Mouse (Mus musculus) heart, embryonic 13.5 days (tissue): Measurements from ENCODE around the gene Tmem212. TPM values are rescaled to one million over a fixed set of nuclear protein-coding genes. Genes with fewer than 3 reads are reported as not detected.

Source experiments
- ATAC-seq: fragments of 200-750 bp; cut with Nextera tagmentation; 2 replicates; pipeline ENCODE4 v1.8.0; 2017; ENCODE audit warnings: moderate TSS enrichment; ENCODE audit not compliant: insufficient number of reproducible peaks, low FRiP score, low TSS enrichment; ENCODE audit errors: extremely low read depth
- H3K27ac ChIP-seq: fragments of 300-500 bp; sonication (generic); replicated peaks from 2 replicates; pipeline ENCODE4 v1.5.1; 2015; ENCODE audit warnings: moderate library complexity, mild to moderate bottlenecking, inconsistent platforms
- H3K27me3 ChIP-seq: fragments of 300-500 bp; sonication (generic); replicated peaks from 2 replicates; pipeline ENCODE4 v1.6.1; 2015; ENCODE audit warnings: mild to moderate bottlenecking, inconsistent platforms
- H3K36me3 ChIP-seq: fragments of 300-500 bp; sonication (generic); 2 replicates; pipeline ENCODE4 v1.6.1; 2015; ENCODE audit warnings: mild to moderate bottlenecking, inconsistent platforms
- H3K4me1 ChIP-seq: fragments of 300-500 bp; sonication (generic); 2 replicates; pipeline ENCODE4 v1.6.1; 2015; ENCODE audit warnings: inconsistent platforms
- H3K4me2 ChIP-seq: fragments of 300-500 bp; sonication (generic); 2 replicates; pipeline ENCODE4 v1.6.1; 2015; ENCODE audit warnings: inconsistent platforms, mild to moderate bottlenecking, moderate library complexity
- H3K4me3 ChIP-seq: fragments of 300-500 bp; sonication (generic); 2 replicates; pipeline ENCODE4 v1.5.1; 2015; ENCODE audit warnings: moderate library complexity, mild to moderate bottlenecking, inconsistent platforms
- H3K9ac ChIP-seq: fragments of 300-500 bp; sonication (generic); 2 replicates; pipeline ENCODE4 v1.6.1; 2015; ENCODE audit warnings: inconsistent platforms, mild to moderate bottlenecking, moderate library complexity
- H3K9me3 ChIP-seq: fragments of 300-500 bp; sonication (generic); 2 replicates; pipeline ENCODE4 v1.6.1; 2016; ENCODE audit warnings: inconsistent platforms
- WGBS: fragments of 180-500 bp; shearing (Covaris S2); methylation state at CpG from one replicate; pipeline ENCODE4 v1.1.7; 2015; ENCODE audit warnings: mixed read lengths; 5-methylcytosine and 5-hydroxymethylcytosine counted together
- polyA plus RNA-seq: library from polyadenylated mRNA; unstranded; fragments of >200 nt; fragmentation: Nextera tagmentation; extraction: Ambion mirVana; gene quantifications from 2 replicates; pipeline ENCODE4 v1.2.1, GENCODE M21; 2015

Tmem212 gene
- polyA plus RNA-seq, 1 experiment from 2014 or later, result not detected

DNA sequence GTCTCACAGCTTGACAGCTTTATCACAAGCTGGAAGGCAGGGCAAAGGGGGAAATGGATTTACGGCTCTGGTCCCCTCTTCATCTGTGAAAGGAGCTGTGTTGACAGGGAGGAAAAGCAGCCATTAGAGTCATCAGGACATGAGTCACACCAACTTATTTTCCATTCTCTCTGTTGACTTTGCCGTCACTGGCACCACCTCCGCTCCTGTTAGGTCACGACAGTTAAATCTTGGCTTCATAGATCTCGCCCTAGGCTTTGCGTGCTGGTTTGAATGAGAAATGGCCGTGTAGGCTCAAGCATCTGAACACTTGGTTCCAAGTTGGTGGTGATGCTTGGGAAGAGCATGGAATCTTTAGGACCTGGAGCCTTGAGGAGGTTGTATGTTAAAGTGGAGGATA, 9.6 kb downstream of the Tmem212 start:
- Histone ChIP-seq H3K27ac (peak overlapping the region; percentile 71), H3K9me3 (no peaks in the 10 kb centered on the region), H3K36me3 (no peaks in the 10 kb centered on the region), H3K27me3 (no peaks in the 10 kb centered on the region), H3K4me3 (no peak overlapping the region), H3K4me1 (peaks cover 38% of the 10 kb centered on the region), H3K4me2 (peak overlapping the region; percentile 22; the same call in 1 of the 2 replicates), H3K9ac (no peak overlapping the region)
- WGBS, result 30% methylated on average over 7 of the region's 7 CpGs
- ATAC-seq, result no peak

DNA sequence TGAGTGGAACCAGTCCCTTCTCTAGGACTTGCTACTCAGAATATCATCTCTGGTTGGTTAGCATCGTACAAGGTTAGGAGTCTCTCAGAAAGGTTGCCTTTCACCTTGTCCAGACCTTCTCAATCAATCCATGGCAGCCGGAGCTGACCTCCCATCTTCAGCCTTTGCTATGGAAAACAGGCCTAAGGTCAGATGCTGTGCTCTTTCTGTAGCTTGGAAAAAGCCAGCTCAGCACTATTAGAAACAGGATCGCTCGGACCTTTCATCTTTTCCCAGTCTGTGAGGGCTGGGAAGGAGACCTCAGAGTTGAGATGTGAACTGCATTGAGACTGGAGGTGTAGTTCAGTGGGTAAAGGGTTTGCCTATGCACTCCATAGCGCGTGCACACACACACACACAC, 10.6 kb downstream of the Tmem212 start:
- Histone ChIP-seq H3K36me3 (no peaks in the 10 kb centered on the region), H3K4me2 (no peak overlapping the region), H3K9me3 (no peaks in the 10 kb centered on the region), H3K27ac (no peak overlapping the region), H3K4me3 (no peak overlapping the region), H3K4me1 (peaks cover 38% of the 10 kb centered on the region), H3K27me3 (no peaks in the 10 kb centered on the region), H3K9ac (no peak overlapping the region)
- ATAC-seq, result no peak
- 74% methylated on average over 6 of the region's 6 CpGs for WGBS

DNA sequence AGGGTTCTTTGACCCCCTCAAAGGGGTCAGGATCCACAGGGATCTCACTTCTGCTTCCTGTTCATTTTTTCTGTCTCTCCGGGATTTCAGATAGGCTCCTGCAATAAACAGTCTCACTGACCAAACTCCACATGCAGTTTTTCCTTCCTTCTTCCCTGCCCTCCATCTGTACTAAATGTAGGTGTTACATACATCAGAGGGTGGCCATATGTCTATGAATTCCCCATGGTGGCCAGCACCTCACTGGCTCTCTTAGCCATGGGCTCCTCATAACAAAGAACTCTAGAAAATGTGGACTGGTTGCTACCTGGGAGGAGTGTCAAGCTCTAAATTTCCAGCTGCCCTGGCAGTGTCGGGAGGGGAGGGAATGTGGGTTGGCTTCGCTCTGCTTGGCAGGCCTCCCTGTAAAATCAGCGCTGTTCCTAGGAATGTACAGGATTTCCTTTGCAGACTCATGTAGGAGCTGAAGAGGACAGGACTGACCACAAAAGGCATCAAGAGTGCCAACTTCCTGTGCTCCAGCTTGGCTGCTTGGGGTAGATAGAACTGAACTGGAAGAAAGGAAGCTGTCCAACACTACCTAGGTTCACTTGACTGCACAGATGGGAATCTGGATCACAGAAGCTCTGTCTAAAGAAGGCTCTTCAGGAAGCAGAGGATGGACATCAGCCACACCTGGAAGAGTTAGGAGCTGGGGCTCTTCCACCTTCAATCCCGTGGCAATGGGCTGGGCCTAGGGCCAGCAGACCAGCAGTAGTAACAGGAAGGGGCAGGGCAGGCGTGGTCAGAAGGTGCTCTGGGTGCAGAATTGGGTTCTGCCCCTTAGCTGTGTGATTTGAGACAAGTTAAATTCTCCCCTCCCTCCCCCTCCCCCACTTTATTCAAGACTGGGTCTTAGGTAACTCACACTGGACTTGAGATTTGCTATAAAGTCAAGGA, 14.0 kb downstream of the Tmem212 start:
- Histone ChIP-seq H3K27me3 (no peaks in the 10 kb centered on the region), H3K9ac (no peak overlapping the region), H3K9me3 (no peaks in the 10 kb centered on the region), H3K27ac (peak overlapping the region; percentile 44; the same call in 1 of the 2 replicates), H3K4me3 (no peak overlapping the region), H3K36me3 (no peaks in the 10 kb centered on the region), H3K4me1 (peaks cover 26% of the 10 kb centered on the region), H3K4me2 (no peak overlapping the region)
- 68% methylated on average over 6 of the region's 6 CpGs for WGBS
- ATAC-seq, result no peak

DNA sequence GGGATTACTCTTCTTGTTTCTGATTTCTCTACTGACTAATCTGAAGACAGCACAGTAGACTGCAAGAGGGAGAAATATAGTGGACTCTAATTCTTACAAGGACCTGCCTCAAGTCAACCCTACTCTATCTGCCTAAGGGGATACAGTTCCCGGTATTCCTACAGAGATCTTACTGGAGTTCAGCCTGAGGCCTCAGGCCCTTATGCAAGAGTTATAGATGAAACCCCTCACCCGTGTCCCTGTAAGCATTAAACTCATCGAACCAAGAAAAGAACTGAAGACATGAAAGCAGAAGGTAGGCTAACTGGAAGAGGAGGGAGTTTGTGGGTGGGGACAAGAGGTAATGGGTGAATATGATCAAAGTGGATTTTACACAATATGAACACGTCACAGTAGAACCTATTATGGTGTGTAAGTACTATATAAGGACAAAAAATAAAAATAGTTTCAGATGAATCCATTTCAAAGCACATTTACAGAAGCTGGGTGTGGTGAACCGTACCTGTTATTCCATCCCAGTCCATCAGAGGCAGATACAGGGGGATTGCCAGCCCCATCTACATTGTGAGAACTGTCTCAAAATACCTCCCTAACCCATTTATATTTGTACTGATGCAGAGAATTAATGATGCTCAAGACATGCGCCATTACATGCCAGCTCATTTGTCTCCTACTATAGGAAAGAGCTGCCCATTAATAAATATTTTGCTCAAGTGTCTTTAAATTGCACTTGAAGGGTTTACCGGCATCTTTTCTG, 17.1 kb downstream of the Tmem212 start:
- Histone ChIP-seq H3K9me3 (no peaks in the 10 kb centered on the region), H3K9ac (no peak overlapping the region), H3K27me3 (no peaks in the 10 kb centered on the region), H3K27ac (no peak overlapping the region), H3K36me3 (no peaks in the 10 kb centered on the region), H3K4me1 (peaks cover 14% of the 10 kb centered on the region), H3K4me2 (no peak overlapping the region), H3K4me3 (no peak overlapping the region)
- 84% methylated on average over 7 of the region's 7 CpGs for whole genome bisulfite sequencing
- ATAC-seq, result no peak

DNA sequence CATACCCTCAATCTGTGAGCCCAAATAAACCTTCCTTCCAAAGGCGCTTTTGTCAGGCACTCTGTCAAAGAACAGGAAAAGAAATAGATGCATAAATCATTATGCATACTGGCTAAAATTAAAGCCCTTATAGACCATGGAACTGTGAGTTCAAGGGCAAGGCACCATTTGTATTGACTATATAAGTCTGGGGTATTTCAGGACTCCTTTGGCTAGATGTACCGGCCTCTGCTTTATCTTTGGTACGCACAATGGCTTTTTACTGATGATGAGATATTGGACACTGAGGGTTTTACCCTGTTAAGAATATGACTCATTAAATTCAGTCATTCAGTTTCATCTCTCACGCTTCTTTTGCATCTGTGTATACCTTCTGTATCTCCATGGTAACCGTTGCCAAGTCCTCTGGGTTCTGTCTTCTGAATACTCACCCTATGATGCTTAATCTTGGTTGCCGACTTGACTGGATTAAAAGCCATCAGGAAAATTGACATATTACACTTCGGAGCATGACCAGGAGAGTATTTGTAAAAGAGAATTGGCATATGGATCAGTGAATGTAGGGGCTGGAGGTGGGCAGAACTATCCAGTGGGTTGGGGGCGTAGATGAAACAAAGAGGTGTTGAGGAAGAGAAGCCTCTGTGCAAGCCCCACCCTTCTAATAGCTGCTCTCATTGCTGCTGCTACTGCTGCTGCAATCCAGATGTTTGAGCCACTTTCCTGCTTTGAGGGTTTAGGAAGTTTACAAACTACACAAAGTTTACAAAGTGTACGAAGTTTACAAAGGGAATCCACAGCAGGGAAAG, 22.7 kb downstream of the Tmem212 start:
- no peak overlapping the region for H3K27ac ChIP-seq
- H3K4me1 ChIP-seq, result no peaks in the 10 kb centered on the region
- no peak for ATAC-seq
- no peak overlapping the region for H3K9ac ChIP-seq
- H3K9me3 ChIP-seq, result no peaks in the 10 kb centered on the region
- no peak overlapping the region for H3K4me3 ChIP-seq
- no peaks in the 10 kb centered on the region for H3K36me3 ChIP-seq
- no peaks in the 10 kb centered on the region for H3K27me3 ChIP-seq
- 78% methylated on average over 9 of the region's 9 CpGs for WGBS
- H3K4me2 ChIP-seq, result no peak overlapping the region

DNA sequence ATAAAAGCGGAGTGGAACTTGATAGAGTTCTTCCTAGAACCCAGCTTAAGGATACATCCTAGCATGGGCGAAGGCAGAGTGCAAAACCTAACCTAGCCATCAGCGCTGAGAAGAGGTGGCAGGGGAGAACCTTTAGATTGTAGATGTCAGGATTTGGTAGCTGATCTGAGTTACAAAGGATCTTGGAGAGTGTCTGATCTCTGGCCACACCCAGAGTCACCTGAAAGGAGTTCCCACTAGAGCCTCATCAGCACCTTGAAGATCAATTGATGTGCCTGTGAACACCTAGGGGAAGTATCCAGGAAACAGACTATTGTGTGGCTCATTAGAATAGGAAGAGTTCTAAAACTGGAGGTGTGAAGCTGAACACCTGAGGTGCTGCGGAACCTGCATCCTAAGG, 23.7 kb downstream of the Tmem212 start:
- H3K4me1 ChIP-seq, result no peaks in the 10 kb centered on the region
- no peak overlapping the region for H3K4me2 ChIP-seq
- no peak overlapping the region for H3K4me3 ChIP-seq
- no peaks in the 10 kb centered on the region for H3K27me3 ChIP-seq
- H3K9ac ChIP-seq, result no peak overlapping the region
- no peak for ATAC-seq
- 78% methylated on average over 4 of the region's 4 CpGs for WGBS
- H3K9me3 ChIP-seq, result no peaks in the 10 kb centered on the region
- H3K27ac ChIP-seq, result no peak overlapping the region
- H3K36me3 ChIP-seq, result no peaks in the 10 kb centered on the region

DNA sequence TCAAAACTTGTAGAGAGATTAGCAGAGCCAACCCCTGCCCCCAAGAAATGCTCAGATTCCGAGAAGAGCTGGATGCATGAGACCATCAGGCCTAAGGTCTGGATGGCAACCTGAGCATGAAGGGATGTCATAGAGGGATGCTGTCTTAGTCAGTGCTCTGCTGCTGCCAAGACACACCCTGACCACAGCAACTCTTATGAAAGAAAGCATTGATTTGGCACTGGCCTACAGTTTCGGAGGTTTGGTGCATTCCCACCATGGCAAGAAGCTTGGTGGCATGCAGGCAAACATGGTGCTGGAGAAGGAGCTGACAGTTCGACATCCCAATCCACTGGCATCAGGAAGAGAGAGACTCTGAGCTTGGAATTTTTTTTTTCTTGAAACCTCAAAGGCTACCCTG, 24.3 kb downstream of the Tmem212 start:
- no peaks in the 10 kb centered on the region for H3K36me3 ChIP-seq
- H3K27ac ChIP-seq, result no peak overlapping the region
- H3K4me3 ChIP-seq, result no peak overlapping the region
- WGBS, result 81% methylated on average over 3 of the region's 3 CpGs
- H3K9ac ChIP-seq, result no peak overlapping the region
- no peaks in the 10 kb centered on the region for H3K9me3 ChIP-seq
- ATAC-seq, result no peak
- H3K4me2 ChIP-seq, result no peak overlapping the region
- H3K4me1 ChIP-seq, result no peaks in the 10 kb centered on the region
- no peaks in the 10 kb centered on the region for H3K27me3 ChIP-seq

DNA sequence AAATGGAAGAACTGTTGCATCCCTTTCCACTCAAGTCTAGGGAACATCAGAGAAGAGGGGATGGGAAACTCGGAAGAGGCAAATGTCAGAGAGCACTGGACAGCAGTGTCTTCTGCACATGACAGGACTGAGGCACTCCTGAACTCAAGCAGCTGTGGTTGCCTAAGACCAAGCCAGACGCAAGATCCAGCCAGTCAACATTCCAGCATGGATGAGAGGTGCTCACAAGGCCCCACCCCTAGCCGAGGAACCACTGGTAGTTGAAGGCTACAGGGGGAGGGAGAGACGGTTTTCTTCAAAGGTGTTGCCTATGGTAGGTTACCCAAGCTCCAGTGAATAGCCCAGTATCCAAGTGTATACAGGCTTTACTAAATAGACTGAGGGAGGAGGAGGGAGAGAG, 24.8 kb downstream of the Tmem212 start:
- no peaks in the 10 kb centered on the region for H3K36me3 ChIP-seq
- no peak overlapping the region for H3K9ac ChIP-seq
- no peak overlapping the region for H3K4me2 ChIP-seq
- 63% methylated on average over 4 of the region's 4 CpGs for WGBS
- H3K4me3 ChIP-seq, result no peak overlapping the region
- no peak overlapping the region for H3K27ac ChIP-seq
- no peak for ATAC-seq
- H3K9me3 ChIP-seq, result no peaks in the 10 kb centered on the region
- H3K27me3 ChIP-seq, result no peaks in the 10 kb centered on the region
- no peaks in the 10 kb centered on the region for H3K4me1 ChIP-seq

DNA sequence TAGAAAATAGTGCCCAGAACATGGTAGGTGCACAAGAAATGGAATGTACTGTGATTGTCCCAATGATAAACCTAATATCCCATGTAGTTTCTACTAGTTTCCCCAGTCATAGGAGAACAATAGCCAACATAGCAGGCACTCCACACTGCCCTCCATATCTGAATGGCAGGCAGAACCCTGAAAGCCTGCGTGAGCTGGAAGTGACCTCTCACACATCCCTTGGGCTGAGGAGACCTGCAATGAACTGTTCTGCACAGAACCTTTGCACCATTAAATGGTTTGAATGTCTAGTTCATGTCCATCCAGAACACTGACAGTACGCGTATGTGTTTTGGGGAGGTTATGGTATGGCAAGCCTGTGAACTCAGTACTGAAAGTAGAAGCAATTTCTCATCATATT, 27.5 kb downstream of the Tmem212 start:
- Histone ChIP-seq H3K36me3 (no peaks in the 10 kb centered on the region), H3K4me3 (no peak overlapping the region), H3K4me1 (peaks cover 9% of the 10 kb centered on the region), H3K9me3 (no peaks in the 10 kb centered on the region), H3K27ac (no peak overlapping the region), H3K27me3 (no peaks in the 10 kb centered on the region), H3K9ac (no peak overlapping the region), H3K4me2 (no peak overlapping the region)
- WGBS, result 85% methylated on average over 3 of the region's 3 CpGs
- no peak for ATAC-seq

DNA sequence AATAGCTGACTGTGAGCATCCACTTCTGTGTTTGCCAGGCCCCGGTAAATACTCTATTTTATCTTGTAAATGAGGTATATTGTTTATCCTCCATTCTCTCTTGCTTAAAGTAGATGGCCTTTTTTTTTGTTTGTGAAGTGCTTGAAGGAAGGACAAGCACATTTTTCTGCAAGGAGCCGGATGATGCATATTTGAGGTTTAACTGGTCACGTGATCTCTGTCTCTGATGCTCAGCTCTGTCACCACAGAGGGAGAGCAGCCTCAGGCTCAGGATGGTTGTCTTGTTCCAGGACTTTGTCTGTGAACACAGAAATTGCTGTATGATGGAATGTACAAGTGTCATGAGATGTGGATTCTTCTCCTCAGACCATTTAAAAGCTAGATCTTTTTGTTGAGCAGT, 28.4 kb downstream of the Tmem212 start:
- Histone ChIP-seq H3K4me1 (peaks cover 15% of the 10 kb centered on the region), H3K4me2 (no peak overlapping the region), H3K4me3 (no peak overlapping the region), H3K27ac (no peak overlapping the region), H3K9me3 (no peaks in the 10 kb centered on the region), H3K27me3 (no peaks in the 10 kb centered on the region), H3K36me3 (no peaks in the 10 kb centered on the region), H3K9ac (no peak overlapping the region)
- no peak for ATAC-seq
- 68% methylated on average over 3 of the region's 3 CpGs for WGBS
